Mouse (Mus musculus) embryo, embryonic 11 days (tissue): Measurements from ENCODE around the gene 3110082I17Rik.
A peak's percentile ranks its signal among the peaks of the same experiment; 100 is the strongest.
"Not testable (repeated sequence)": the region's sequence is repeated elsewhere in the genome, so short reads cannot be mapped to it uniquely, and the experiment has no call there.

Experiments
- DNase-seq: peaks from one replicate; pipeline ENCODE4 v3.0.0-alpha.2; 2015

3110082I17Rik gene

GRCm38 (mm10) chr5:139392219-139393196 is 67.8 kb downstream of the 3110082I17Rik start:
- no peak for DNase-seq

DNA sequence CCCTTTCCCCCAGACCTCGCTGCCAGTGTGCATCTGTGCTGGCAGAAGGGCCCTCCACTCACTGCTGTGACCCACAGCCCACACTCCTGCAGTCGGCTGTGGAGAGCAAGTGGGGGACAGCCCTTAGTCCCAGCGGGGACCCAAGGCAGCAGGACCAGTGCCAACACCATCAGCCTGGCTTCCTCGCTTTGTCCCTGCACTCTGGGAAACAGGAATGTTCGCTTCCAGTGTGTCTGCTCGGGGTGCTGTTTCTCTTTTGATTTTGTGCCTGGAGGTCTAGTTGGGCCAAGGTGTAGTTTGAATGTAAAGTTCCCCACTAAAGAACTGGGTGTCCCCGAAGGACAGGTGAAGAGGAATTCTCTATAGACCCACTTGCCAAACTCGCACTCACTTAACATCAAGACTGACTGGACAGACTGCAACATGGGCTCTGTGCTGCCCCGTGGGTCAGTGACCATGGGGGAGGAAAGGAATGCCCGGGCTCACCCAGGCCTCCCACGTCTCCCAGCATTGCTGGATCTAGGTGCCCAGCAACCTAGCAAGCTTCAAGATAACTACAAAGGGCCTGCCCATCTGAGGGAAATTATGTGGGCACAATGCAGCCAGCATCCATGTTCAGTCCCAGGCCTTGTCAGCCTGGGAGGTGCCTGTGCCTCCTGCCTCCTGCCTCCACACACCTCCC is 68.9 kb downstream of the 3110082I17Rik start:
- DNase-seq, result no peak

DNA sequence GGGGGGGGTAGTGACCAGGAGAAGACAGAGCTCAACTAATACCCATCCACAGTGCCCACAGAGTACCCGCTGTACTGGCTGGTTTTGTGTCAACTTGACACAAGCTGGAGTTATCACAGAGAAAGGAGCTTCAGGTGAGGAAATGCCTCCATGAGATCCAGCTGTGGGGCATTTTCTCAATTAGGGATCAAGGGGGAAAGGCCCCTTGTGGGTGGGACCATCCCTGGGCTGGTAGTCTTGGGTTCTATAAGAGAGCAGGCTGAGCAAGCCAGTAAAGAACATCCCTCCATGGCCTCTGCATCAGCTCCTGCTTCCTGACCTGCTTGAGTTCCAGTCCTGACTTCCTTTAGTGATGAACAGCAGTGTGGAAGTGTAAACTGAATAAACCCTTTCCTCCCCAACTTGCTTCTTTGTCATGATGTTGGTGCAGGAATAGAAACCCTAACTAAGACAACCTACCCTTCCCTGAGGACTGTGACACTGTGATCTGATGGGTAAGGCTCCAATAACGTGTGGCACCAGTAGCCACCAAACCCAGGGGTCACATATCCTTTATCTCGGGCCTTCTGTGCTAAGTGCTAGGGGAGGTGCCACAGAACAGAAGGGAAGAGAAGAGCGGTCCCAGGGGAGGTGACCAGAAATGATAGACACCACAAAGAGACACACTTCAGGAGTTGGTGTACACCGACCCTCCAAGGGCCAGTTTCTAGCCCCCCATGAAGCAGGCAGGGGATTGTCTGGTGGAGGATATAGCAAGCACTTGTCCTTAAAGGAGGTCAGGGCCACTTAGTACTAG is 69.8 kb downstream of the 3110082I17Rik start:
- DNase-seq, result not testable (repeated sequence)

GRCm38 (mm10) chr5:139389676-139390061 is 70.7 kb downstream of the 3110082I17Rik start:
- DNase-seq, result peak; percentile 48

DNA sequence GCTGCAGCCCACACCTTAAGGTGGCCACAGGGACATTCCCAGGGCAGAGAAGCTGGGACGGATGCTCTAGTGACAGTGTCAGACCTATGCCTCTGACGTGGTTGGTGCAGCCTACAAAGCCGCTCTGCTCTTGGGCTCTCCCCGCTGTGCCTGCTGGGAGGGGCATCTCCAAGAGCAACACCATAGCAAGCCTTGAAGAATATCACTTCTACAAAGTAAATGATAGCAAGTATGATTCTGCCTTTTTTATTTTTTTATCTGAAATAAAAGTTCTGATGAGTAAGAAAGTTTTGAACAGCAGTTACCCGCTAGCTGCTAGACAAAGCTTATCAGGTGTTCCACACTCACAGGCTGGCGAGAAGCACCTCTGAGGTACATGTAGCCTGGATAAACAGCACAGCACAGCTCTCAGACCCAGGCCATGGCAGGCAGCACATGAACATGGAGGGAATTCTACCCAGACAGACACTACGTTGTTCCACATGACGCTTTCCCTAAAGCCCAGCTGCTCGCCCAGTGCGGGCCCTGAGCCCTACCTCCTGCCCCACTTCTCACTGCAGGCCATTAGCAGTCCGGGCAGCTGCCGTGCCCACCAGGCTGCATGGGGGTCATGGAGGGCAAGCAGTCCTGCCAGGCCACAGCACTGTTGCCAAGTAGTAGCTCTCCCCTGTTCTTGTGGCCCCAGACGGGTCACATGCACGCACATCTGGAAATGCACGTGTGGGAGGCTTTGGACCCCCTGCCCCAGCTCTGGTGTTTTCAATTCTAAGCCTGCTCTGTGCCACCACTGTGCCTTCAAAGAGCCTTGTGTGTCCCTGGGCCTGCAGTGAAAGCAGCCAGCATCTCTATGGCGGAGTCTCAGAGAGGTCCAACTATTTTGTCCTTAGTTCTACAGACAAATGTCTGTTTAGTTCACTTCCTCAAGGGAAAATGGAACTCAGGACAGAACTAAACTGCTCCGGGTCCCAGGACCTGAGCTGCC is 71.3 kb downstream of the 3110082I17Rik start:
- no peak for DNase-seq

- no peak for DNase-seq
Observed at GRCm38 (mm10) chr5:139388195-139388570, 72.1 kb downstream of the 3110082I17Rik start.

- DNase-seq, result no peak
Observed at GRCm38 (mm10) chr5:139387329-139388194, 72.8 kb downstream of the 3110082I17Rik start.

GRCm38 (mm10) chr5:139386047-139386446 is 74.3 kb downstream of the 3110082I17Rik start:
- DNase-seq, result no peak

GRCm38 (mm10) chr5:139384531-139384930 is 75.8 kb downstream of the 3110082I17Rik start:
- no peak for DNase-seq

GRCm38 (mm10) chr5:139383234-139383633 is 77.1 kb downstream of the 3110082I17Rik start:
- DNase-seq, result no peak

DNA sequence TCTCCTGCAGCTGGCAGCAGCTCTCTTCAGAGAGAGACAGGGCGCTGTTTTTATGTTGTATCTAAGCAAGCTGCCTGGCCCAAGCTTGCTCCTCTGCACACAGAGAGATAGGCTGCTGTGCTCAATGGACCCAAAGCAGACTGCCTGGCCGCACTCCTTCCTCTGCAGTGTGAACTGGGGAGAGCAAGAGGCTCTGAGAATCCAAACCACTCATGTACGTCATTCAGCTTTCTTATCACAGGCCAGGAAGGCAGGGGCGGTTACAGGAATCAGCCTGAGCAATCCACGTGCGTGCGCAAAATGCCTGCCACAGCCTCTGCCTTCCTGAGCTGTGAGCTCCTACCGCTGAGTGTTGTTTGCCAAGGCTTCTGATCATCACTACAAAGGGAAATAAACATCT is 77.6 kb downstream of the 3110082I17Rik start:
- DNase-seq, result no peak

GRCm38 (mm10) chr5:139381586-139382513 is 78.5 kb downstream of the 3110082I17Rik start:
- DNase-seq, result no peak

- DNase-seq, result peak; percentile 96
Observed at GRCm38 (mm10) chr5:139380385-139381248, 79.7 kb downstream of the 3110082I17Rik start.

DNA sequence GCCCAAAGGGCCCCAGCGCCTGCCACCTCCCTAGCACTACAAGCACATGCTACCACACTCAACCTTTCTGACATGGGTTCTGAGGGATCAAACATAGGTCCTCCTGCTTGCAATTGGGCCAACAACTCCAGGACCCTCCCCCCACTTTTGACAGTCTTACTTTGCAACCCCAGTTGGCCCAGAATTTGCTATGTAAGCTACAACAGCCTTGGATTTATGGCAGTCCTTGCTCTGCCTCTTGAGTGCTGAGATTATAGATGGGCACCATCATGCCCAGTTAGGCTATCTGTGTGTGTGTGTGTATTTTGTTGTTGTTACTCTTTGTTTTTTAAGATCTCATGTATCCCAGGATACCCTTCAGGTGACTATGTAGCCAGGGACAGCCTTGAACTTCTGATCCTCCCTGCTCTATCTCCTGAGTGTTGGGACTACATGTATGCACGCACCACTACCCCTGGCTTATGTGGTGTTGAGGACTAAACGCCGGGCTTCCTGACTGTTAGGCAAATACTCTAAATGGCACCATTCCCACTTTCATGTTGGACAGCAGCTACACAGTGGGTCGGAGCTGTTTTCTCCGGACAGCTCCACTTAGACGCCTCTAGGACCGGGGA is 80.4 kb downstream of the 3110082I17Rik start:
- DNase-seq, result no peak

GRCm38 (mm10) chr5:139378986-139379629 is 81.2 kb downstream of the 3110082I17Rik start:
- peak; percentile 46 for DNase-seq

- DNase-seq, result no peak
Observed at GRCm38 (mm10) chr5:139378271-139378556, 82.1 kb downstream of the 3110082I17Rik start.

- no peak for DNase-seq
Observed at GRCm38 (mm10) chr5:139377468-139378270, 82.7 kb downstream of the 3110082I17Rik start, which contains the start of gene Gpr146. TSS of gene Gpr146 (plus strand) at chr5:139377697.
